Mouse (Mus musculus): ENCODE measurements around the gene Adam15.

The Adam15 gene

GRCm38 (mm10) chr3:89298908-89299307 is 50.9 kb downstream of the Adam15 start:
- DNase-seq (ENCODE audit: inconsistent ontology term), result no peak

- no peak for DNase-seq (ENCODE audit: inconsistent ontology term)
Measured at GRCm38 (mm10) chr3:89296761-89297396, 52.9 kb downstream of the Adam15 start.

- no peak for DNase-seq (ENCODE audit: inconsistent ontology term)
Measured at GRCm38 (mm10) chr3:89295685-89296230, 54.0 kb downstream of the Adam15 start.

- no peak for DNase-seq (ENCODE audit: inconsistent ontology term)
Measured at GRCm38 (mm10) chr3:89294195-89294594, 55.6 kb downstream of the Adam15 start.

- no peak for DNase-seq (ENCODE audit: inconsistent ontology term)
Measured at GRCm38 (mm10) chr3:89293247-89293918, 56.4 kb downstream of the Adam15 start.

- DNase-seq (ENCODE audit: inconsistent ontology term), result no peak
Measured at GRCm38 (mm10) chr3:89292303-89292702, 57.5 kb downstream of the Adam15 start.

GRCm38 (mm10) chr3:89291874-89292273 is 57.9 kb downstream of the Adam15 start:
- no peak for DNase-seq (ENCODE audit: inconsistent ontology term)

All from Muller cell, postnatal 12 days (primary cell).